Mouse (Mus musculus) gastrocnemius, adult 8-10 months (tissue): ENCODE data around the gene Pop4. TPM values are rescaled to one million over a fixed set of nuclear protein-coding genes. Genes with fewer than 3 reads are reported as not detected.

Experiments used
- DNase-seq, 2 experiments: peaks; one replicate each; pipeline ENCODE4 v3.0.0; 2022; ENCODE audit warnings: low spot score in 2 of 2
- total RNA-seq, 4 experiments: library from RNA; stranded (reverse); gene quantifications; 2 replicates each; pipeline ENCODE4 v1.2.4; 2022

The Pop4 gene
- total RNA-seq, 4 experiments from 2014 or later = 6.2 to 7.5 (median 7.3) TPM

DNA sequence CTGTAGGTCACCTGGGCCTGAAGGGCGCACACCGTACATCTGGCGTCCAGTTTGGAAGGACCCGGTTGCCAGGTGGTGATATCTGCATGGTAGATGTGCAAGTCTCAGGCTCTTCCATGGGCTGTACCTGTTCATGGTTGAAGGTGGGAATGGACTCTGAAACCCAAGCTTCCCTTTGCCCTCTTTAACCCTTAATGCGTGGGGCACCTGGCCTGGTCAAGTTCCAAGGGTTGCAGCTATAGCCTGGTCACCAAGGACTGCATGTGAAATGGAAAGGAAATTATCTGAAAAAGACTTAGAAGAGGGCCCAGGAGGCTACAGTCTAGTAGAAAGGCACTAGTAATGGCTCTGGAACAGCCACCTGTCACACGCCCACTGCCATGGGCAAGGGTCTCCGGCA is 50.4 kb downstream of the Pop4 start:
- no peak for DNase-seq

DNA sequence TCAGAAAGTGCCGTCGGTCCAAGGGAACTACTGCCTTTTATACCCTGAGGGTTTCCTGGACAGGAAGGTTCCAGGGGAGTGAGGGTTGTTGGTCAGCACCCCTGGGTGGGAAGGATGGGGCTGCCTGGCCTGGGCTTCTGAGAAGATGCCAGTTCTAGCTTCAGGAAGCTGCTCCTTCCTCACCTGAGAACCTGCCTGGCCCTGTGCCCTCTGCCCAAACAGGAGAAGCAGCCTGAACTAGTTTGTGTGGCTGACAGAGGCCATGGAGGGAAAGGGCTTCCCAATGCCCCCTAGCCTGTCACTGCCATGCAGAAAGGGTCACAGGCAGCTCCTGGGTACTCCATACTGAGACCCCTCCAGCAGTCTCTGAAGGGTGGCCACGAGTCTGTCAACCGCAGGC is 51.7 kb downstream of the Pop4 start:
- no peak for DNase-seq

DNA sequence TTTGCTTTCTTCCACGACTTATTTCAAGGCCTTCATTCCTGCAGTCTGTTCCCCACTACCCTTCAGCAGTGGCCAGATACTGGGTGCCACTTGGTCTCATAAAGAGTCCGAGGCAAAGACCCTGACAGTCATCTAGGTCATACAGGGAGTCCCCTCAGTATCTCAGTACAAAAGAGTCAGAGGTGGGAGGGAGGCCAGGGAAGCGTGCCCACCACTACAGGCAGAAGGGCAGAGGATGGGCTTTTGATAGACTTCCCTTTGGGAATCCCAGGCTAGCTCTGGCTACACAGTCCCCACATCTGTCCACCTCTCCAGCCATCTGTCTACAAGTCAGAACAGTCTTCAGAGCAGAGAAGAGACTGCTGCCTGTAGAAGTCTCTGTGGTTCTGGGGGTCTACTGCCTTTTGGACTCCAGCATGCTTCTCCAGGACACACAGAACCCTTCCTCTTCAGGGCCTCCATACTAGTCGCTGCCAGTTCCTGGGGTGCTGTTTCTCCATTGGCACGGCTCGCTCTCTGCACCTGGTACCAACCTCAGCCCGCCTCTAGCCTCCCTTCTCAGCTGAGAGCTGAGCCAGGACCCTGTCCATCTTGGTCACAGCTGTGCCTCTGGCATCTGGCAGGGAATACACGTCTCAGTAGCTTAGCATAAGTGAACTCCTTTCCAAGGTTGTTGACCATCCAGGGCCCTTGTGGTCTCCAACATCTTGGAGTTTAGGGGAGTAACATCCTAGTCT is 52.4 kb downstream of the Pop4 start:
- DNase-seq = no peak

DNA sequence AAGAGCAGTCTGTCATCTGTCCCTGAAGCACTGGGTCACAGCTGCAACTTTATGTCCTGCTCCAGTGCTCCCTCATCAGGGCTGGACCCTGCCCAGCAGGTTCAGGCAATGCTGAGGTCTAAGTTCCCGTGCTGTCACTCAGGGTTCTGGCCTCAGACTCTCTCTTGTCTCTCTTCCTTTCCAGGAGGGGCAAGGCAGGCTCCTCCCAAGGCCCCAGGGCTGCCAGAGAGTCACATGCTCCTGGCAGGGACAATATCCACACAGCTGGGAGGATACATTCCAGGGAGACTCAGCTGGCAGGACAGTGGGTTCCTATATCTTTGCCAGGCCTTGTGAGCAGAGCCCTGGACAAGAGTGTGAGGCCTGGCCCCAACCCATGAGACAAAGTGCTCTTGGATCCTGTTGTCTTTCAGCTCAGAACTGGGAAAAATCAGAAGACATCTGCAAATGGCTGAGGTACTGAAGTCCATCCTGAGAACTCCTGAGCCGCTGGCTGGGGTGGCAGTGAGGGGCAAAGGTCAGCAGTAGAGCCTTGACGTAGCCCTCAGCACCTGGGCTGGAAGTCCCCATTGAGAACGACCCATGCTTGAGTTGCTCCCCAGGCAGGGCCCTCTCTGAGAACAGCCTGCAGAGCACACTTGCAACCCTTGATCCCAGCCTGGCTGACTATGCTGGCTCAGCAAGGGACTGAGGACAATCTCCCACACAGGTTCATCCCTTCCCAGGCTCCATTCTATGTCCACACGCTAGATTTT is 53.6 kb downstream of the Pop4 start:
- peak; percentile 92 for DNase-seq

DNA sequence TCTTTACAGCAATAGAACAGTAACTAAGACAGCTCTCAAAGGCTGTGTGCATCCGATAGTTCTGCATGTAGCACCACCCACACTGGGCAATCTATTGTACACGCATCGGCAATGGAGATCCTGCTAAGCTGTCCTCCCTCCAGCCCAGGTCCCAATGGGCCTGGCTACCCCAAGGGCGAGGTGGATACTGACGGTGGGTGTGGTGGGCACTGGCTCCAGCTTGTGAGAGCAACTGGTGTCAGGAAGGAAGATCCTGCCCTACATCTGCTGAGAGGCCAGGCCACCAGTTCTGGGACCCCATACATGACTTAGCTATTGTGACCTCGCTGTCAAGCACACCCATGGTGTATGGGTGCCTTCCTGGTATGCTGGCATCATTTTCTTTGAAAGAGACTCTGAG is 55.5 kb downstream of the Pop4 start:
- no peak for DNase-seq

DNA sequence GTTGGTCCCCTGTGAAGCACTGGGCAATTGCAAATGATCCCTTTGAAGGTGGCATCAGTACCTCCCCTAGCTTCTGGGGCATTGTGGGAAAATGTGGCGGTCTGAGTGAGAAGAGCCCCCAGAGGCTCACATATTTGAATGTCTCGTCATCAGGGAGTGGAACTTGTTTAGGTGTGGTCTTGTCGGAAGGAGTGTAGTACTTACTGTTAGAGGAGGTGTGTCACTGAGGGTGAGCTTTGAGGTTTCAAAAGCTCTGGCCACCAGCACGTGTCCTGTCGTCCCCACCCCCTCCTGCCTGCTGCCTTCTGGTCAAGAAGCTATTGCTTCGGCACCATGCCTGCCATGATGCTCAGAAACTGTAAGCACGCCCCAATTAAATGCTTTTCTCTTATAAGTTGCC is 55.9 kb downstream of the Pop4 start:
- no peak for DNase-seq

DNA sequence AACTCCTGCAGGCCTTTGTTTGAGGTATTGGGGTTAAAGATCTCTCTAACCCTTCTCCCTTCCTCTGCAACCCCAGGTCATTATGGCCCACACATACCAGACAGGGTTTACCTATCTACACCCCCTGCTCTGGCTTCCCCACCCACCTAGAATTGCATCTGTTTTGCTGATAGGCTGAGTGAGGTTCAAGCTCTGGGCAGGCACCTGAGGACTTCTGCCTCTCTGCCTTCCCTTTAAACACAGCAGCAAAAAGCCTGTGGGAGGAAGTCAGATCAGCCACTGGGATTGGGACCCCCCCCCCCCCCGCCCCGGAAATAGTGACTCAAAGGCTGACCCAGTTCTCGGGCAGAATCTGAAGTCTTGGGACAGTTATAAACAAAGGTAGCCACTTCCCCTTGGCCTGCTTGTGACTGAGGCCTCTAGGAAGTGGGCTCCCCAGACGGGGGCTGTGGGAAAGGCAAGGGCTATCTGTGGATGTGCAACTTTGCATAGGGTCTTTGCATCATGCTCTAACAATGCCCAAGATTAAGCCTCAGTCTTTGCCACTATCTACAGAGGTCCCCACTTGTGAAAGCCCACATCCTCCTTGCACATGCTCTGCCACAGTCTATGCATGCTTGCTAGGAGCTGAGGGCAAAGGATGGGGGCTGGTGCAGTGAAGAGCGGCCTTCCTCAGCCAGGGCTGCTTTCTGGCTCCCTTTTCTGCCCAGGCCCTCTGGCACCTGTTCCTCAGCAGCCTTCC is 56.6 kb downstream of the Pop4 start:
- no peak for DNase-seq

DNA sequence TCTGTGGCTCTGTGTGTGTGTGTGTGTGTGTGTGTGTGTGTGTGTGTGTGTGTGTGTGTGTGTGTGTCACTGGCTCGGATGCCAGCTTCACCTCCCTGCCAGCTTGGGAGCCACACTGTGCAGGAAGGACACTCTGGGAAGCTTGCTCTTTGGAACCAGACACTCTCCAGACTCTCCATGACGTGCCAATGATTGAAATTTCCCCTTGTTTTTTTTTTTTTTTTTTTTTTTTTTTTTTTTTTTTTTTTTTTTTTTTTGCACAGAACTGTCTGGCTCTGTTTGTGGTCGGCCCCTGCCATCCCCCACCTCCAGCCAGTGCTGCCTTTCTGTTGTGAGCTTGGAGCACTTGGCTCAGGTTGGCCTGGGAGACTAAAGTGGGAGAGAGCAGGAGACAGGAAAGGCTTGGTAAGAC is 58.6 kb downstream of the Pop4 start:
- no peak for DNase-seq

Other genes starting within 250 kb of the Pop4 start
- gene Uri1, start 247.9 kb downstream of the Pop4 start, total RNA-seq = 10 to 100 TPM; 24.3 to 38.8 (median 31.9) TPM
- gene Ccne1, start 163.9 kb downstream of the Pop4 start, total RNA-seq = 1 to 10 TPM in 1 of 4 experiments, under 1 TPM in 3; 0.13 to 1.1 (median 0.23) TPM
- 10 to 100 TPM; 25.9 to 32.4 (median 27.0) TPM for gene 1600014C10Rik, start 88.2 kb downstream of the Pop4 start, total RNA-seq
- gene Plekhf1, start 43.4 kb downstream of the Pop4 start, total RNA-seq = 1 to 10 TPM; 4.7 to 7.9 (median 6.4) TPM